Mouse (Mus musculus): ENCODE measurements around the gene Rtl10. TPM values are rescaled to one million over a fixed set of nuclear protein-coding genes. Genes with fewer than 3 reads are reported as not detected.

The Rtl10 gene
- polyA plus RNA-seq (2015; fragmentation: Nextera tagmentation; extraction: Ambion mirVana), result 1.6 and 2.2 TPM in 2 replicates

GRCm38 (mm10) chr16:18498558-18498990 is at the start of gene Rtl10, which contains the start of gene Gnb1l:
Gene Rtl10, plus strand, starts transcription at chr16:18498901.
Gene Gnb1l, plus strand, starts transcription at chr16:18498713.

Other genes starting within 250 kb of the Rtl10 start
- 1.3 TPM in 1 of 2 replicates, not detected in the other for gene Gm49776, start 240.6 kb upstream of the Rtl10 start, polyA plus RNA-seq (2015; fragmentation: Nextera tagmentation; extraction: Ambion mirVana)
- 11.5 and 11.7 TPM in 2 replicates for gene Dgcr8, start 209.7 kb upstream of the Rtl10 start, polyA plus RNA-seq (2015; fragmentation: Nextera tagmentation; extraction: Ambion mirVana)
- gene Tango2, start 150.8 kb upstream of the Rtl10 start, polyA plus RNA-seq (2015; fragmentation: Nextera tagmentation; extraction: Ambion mirVana), result 27.0 and 27.2 TPM in 2 replicates
- 5.0 and 6.0 TPM in 2 replicates for gene Arvcf, start 150.7 kb upstream of the Rtl10 start, polyA plus RNA-seq (2015; fragmentation: Nextera tagmentation; extraction: Ambion mirVana)
- gene Txnrd2, start 72.5 kb upstream of the Rtl10 start, polyA plus RNA-seq (2015; fragmentation: Nextera tagmentation; extraction: Ambion mirVana), result 18.6 and 18.8 TPM in 2 replicates
- 163 and 182 TPM in 2 replicates for gene Comt, start 72.0 kb upstream of the Rtl10 start, polyA plus RNA-seq (2015; fragmentation: Nextera tagmentation; extraction: Ambion mirVana)
- gene Gnb1l, start 188 bp upstream of the Rtl10 start, polyA plus RNA-seq (2015; fragmentation: Nextera tagmentation; extraction: Ambion mirVana), result 9.1 and 11.1 TPM in 2 replicates
- 0.47 and 0.51 TPM in 2 replicates for gene Tbx1, start 91.8 kb downstream of the Rtl10 start, polyA plus RNA-seq (2015; fragmentation: Nextera tagmentation; extraction: Ambion mirVana)
- 5.2 and 6.6 TPM in 2 replicates for gene Gp1bb, start 123.5 kb downstream of the Rtl10 start, polyA plus RNA-seq (2015; fragmentation: Nextera tagmentation; extraction: Ambion mirVana)
- gene Gm49601, start 127.5 kb downstream of the Rtl10 start, polyA plus RNA-seq (2015; fragmentation: Nextera tagmentation; extraction: Ambion mirVana), result 1.1 and 1.5 TPM in 2 replicates
- gene Sept5, start 131.1 kb downstream of the Rtl10 start, polyA plus RNA-seq (2015; fragmentation: Nextera tagmentation; extraction: Ambion mirVana), result 33.1 and 43.4 TPM in 2 replicates